Mouse (Mus musculus) kidney, postnatal 10 days (tissue): ENCODE results near the gene Bcl2l2.
A peak's percentile ranks its signal among the peaks of the same experiment; 100 is the strongest.

Experiments
- DNase-seq: peaks from one replicate; pipeline ENCODE4 v3.0.0; 2021; ENCODE audit warnings: mixed read lengths

Gene Bcl2l2

GRCm38 (mm10) chr14:54893651-54894181, 10.5 kb downstream of the Bcl2l2 start:
- peak; percentile 96 for DNase-seq

DNA sequence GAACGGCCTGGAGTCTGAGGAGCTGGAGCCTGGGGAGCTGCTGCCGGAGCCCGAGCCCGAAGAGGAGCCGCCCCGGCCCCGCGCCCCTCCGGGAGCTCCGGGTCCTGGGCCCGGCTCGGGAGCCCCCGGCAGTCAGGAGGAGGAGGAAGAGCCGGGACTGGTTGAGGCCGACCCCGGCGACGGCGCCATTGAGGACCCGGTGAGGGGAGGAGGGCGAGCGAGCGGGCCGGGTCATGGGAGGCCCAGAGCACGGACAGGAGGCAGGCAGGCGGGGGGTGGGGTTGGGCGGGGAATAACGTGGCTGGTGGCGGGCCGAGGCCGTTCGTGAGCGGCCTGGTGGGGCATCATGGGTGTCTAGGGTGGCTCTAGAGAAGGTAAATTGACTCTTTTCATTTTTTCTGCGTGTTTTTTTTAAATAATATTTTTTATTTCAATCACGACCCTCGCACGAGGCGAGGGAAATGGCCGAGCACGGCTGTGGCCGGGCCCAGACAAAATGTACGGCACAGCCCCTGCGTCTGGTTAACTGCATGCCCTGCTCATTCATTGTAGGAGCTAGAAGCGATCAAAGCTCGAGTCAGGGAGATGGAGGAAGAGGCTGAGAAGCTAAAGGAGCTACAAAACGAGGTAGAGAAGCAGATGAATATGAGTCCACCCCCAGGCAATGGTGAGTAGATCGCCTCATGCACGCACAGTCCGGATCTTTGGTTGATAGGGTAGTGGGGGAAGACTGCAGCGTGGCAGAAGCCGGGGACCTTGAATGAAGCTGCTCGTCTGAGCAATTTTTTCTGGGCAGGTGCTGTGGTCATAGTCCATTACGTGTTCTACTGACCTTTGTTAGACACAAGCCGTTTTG, 11.3 kb downstream of the Bcl2l2 start:
- peak; percentile 79 for DNase-seq

- peak; percentile 28 for DNase-seq
Measured at GRCm38 (mm10) chr14:54897445-54897844, 14.3 kb downstream of the Bcl2l2 start.

DNA sequence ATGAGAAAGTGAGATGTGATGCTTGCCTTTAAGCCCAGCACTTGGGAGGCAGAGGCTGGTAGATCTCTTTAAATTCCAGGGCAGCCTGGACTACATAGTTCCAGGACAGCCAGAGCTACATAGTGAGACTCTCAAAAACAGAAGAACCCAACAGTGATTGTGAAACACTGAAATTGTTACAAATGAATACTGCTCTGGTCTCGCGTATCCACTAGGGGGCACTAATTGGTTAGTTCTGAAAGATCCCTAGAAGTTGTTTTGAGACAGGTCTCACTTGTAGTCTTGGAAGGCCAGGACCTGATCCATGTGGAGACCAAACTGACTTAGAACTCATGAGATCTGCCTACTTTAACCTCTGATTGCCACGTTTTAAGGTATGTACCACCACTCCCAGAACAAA, 17.2 kb downstream of the Bcl2l2 start:
- DNase-seq: peak; percentile 83

DNA sequence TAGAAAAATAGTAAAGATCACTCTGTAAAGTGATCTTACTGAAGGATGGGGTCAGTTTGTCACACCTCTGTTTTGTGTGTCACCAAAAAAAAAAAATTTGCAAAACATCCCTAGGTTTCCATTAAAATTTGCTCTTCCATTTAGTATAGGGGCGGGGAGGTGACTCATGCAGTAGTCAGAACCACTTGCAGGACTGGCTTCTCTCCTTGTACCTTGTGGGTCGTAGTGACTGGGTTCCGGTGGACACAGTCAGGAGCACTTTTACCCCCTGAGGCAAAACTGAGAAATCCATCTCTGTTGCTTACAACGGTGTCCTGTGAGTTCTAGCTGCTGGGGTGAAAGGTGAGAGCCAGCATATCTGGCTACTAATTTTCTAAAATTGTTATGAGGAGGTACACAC, 20.5 kb downstream of the Bcl2l2 start:
- no peak for DNase-seq

DNA sequence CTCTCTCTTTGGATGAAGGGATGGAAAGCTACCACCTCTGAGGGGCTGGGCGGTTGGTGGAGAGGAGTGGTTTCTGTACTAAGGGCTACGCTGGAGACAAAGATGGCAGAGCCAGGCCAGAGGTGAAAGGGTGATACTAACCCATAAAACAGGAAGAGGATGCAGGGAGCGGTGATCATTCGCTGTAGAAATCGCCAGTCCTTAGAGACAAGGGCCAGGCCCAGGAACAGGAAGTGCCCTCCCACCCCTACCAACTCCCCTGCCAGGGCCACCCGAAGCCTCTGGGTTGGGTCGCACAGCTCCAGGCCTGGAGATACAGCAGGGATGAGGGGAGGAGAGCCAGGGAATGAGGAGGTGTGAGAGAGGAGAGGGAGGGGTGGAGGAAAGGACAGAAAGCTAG, 25.5 kb downstream of the Bcl2l2 start:
- DNase-seq: no peak

GRCm38 (mm10) chr14:54912109-54912850, 29.1 kb downstream of the Bcl2l2 start:
- peak; percentile 59 for DNase-seq

GRCm38 (mm10) chr14:54912886-54913285, 29.7 kb downstream of the Bcl2l2 start, which contains the start of gene Slc22a17:
Gene Slc22a17, minus strand, starts transcription at chr14:54913132.
- DNase-seq: peak; percentile 87

GRCm38 (mm10) chr14:54913343-54913742, 30.2 kb downstream of the Bcl2l2 start:
- no peak for DNase-seq

- DNase-seq: peak; percentile 63
Measured at GRCm38 (mm10) chr14:54920076-54920685, 37.0 kb downstream of the Bcl2l2 start.

GRCm38 (mm10) chr14:54924641-54925348, 41.6 kb downstream of the Bcl2l2 start:
- peak; percentile 52 for DNase-seq

DNA sequence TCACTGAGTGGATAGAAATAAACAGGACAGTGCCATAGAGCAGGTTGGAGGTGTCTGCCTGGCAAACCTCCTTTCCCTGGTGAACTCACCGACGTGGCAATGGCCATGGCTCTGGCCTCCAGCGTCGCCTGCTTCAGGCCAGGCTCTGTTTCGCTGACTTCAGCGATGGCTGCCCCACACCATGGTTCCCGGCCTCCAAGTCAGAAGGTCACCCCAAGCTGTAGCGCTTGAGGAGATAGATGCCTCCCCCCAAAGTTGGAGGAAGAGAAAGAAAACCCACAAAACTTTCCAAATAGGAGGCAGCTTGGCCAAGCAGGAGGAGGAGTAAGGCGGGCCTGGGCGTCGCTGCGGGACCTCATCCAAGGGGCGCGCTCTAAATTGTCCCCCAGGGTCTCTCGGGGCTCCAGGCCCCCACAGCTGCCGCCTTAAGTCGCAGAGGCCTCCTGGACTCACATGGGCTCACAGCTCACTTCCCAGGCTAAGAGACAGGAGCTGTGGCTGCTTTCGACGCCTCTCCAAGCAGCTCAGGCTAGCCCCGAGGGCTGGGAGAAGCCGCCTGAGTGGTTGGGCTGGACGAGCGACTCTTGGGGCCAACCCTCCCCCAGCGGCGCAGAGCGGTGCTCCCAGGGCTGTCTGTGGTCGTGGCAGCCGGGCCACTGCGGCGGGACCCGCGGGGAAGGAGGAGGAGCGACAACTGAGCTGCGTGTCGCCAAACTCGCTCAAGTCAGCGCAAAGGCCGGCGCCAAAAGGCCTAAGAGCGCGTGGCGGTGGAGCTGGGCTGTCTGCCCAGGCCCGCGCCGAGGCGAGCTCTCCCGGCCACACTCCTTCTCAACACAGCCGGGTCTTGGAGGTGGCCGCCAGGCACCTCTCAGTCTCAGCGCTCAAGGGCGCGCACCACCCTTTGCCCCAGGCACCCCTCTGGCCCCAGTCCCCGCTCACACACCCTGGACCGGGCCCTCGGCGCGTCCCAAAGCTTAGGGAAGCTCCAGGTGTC, 42.5 kb downstream of the Bcl2l2 start, which contains the start of gene Efs:
Efs (minus strand) TSS at position 778 of the 994 bp plus-strand sequence.
- DNase-seq: peak; percentile 80

DNA sequence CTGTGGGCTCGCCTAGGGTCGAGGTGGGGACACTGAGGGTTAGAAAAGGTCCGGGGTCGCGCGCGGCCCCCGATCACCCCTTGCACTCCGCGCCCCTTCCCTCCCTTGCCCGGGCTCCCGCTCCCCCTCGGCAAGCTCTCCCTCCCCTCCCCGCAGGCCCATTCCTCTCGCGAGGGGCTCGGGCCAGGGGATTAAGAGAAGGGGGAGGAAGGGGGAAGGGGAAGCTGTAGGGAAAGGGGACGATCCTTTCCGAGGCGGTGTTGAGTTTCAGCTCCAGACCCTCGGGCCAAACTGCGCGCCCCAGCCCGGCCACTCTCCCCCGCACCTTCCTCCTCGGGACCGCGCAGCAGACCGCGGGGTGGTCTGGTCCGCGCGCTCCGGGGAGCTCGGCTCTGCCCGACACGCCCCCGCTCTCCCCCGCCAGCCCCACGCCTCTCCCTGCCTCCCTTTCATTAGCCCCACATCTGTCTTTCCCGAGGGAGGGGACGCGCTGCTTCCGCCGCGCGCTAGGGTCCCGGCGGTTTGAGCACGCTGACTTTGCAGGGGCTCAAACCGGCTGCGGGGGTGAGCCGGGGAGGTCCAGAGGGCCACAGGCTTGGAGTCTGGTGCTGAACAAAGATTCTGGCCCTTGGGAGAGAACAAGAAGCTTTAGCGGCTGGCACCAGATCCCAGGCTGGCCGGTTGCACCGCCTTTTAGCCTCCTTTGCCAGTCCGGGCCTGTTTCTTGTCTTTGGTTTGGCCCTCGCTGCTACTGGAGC, 43.4 kb downstream of the Bcl2l2 start:
- peak; percentile 78 for DNase-seq

DNA sequence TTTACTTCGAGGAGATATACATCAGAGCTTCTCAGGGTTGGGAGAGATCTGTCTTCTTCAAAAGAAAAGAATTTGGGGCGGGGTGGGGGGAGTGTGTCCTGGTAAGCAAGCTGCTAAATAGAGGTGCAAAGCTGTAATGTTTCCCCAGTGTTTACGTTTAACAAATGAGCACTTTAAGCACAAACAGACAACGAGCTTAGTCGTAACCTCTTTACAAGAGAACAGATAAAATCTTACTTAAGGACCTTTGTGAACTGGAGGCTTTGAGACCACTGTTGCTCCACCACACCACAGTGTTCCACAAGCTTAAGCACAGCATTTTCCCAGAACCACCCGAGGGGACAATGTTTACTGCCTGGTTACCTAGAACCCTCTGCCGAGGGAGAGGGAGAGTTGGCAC, 44.1 kb downstream of the Bcl2l2 start:
- no peak for DNase-seq

GRCm38 (mm10) chr14:54929801-54930200, 46.6 kb downstream of the Bcl2l2 start:
- DNase-seq: no peak

GRCm38 (mm10) chr14:54930431-54930830, 47.3 kb downstream of the Bcl2l2 start:
- DNase-seq: peak; percentile 41

DNA sequence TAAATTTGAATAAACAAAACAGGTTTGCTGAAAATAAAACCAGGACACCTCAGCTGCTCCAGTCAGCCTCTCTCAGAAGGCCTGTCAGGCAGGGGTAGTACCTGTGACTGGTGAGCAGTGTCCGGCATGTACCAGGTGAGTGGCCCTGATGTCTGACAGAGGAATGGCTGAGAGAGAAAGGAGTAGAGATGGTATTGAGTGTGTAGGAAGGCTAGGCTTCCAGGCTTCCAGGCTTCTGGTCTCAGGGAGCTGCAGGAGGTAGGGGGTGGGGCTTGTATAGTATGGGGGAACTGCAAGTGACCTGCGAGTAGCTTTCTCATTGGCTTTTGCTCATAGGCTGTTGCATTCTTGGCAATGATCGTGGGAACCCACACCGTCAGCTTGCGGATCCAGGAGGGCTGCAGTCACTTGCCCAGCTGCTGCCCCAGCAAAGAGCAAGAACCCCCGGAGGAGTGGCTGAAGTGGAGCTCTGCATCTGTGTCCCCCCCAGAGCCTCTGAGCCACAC, 49.5 kb downstream of the Bcl2l2 start, which contains the start of gene Il25:
Il25 (plus strand) TSS at position 51 of the 506 bp plus-strand sequence.
- no peak for DNase-seq

DNA sequence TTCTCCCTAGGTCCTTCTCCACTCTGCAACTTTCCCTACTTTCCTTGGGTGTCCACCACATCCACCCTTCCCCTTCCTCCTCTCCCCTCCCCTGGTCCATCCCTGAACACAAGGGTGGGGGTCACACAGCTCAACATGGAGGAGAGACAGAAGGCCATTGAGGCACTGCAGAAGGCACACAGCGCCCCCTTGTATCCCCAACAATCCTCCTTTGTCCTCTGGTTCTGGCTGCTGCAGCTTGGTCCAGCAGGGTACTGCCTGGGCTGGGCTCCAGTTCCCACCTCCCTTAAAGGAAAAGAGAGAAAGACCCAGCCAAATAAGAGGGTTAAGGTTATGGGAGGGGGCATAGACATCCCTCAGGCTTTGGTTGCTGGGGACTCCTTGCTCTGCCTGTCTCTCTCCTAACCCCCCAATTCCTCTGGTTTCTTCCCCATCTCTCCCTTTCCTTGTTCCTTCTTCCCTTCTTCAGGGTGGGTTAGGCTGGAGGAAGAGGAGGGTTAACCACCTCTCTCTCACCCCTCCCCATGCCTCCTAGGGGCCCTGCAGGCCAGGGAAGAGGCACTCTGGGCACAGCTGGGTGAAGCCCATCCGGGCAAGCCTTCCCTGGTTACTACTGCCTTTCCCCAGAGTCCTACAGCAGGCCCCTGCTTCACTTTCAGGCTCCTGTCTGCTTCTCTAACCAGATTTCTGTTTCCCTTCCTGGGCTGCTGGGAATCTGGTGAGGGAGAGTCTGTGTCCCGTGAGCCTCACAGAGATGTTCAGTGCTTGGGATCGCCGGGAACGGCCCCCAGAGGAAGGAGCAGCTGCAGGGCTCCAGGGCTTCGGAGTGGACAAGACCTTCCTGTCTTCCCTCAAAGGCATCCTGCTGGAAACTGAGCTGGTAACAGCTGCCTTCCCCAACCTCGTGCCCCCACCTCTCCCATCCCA, 53.0 kb downstream of the Bcl2l2 start, which contains the start of gene Cmtm5:
Cmtm5 (plus strand) TSS at position 358 of the 927 bp plus-strand sequence.
- peak; percentile 42 for DNase-seq

DNA sequence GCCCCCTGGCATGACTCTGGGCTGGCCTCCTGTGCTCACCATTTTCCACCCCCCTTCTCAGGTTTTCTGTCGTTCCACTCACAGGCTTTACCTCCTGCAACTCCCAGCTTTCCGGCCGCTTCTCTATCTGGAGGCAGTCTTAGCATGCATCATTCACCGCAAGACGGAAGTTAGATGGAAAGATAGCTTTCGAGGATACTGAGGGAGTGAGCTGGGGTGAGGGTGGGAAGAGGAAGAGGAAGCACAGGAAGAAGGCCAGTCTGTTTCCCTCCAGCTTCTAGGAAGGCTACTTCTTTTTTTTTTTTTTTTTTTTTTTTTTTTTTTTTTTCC, 53.6 kb downstream of the Bcl2l2 start:
- no peak for DNase-seq
